Mouse (Mus musculus) Muller cell, postnatal 12 days (primary cell): Measurements from ENCODE around the gene Wwc2.

Experiments used
- DNase-seq: peaks from one replicate; pipeline ENCODE4 v3.0.0-alpha.2; 2015; ENCODE audit errors: inconsistent ontology term

Gene Wwc2

DNA sequence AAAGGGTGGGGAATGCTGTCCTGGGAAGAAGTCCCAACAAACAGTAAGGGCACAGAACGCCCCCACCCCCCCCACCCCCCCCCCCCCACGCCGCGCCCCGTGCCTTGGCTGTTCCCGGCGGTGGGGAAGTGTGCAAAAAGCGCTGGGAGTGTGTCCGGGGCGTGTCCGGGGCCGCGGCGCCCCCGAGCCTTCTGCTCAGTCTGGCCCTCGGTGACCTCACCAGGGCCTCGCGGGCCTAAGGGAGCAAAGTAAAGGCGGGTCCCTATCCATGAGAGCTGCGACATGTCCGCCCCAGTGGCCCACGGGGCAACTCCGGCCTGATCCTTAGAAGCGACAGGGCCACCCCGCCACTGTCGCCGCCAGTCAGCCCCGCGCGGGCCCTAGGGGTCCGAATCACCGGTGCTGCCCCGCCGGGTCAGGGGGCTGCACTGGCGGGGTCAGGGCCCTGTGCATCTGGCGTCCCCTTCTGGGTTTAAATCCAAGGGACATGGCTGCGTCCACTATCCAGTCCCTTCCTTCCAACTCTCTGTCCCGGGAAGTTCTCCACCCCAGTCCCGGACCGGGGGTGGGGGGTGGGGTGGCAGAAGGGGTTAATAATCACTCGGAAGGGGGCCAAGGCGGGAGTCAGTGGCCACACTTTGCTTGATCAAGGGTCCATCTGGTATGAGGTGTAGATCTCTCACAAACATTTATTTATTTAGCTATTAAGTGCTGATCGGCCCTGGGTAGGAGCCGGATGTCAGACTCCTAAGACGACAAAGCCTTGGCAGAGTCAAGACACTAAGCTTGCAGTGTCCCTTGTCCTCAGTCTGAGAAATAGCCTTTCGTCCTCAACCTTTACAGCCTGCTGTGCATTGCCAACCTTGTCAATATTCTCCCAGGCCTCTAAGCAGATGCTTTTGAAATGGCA, at the start of gene Wwc2:
Wwc2 (minus strand) TSS at position 14 of the 910 bp plus-strand sequence.
- DNase-seq, result peak; percentile 86

GRCm38 (mm10) chr8:48038261-48038934, 47.7 kb upstream of the Wwc2 start:
- DNase-seq, result no peak

DNA sequence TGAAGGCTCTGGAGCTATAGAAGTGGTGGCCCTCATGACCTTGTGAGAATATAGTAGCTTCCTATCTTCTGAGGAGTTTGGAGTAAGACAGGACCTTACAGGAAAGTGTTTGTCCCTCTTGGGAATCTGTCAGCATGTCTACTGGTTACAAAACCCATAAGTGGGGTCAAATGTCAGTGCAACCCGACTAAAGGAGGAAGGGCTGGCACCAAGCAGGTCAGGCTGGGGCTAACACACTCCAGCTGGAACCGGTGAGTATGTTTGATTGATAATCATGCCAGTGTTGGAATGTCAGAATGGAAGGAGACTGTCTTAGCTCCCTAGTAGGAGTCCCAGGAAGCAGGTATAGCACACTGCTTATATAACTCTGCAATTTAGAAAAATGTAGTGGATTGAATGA, 41.3 kb upstream of the Wwc2 start:
- no peak for DNase-seq

DNA sequence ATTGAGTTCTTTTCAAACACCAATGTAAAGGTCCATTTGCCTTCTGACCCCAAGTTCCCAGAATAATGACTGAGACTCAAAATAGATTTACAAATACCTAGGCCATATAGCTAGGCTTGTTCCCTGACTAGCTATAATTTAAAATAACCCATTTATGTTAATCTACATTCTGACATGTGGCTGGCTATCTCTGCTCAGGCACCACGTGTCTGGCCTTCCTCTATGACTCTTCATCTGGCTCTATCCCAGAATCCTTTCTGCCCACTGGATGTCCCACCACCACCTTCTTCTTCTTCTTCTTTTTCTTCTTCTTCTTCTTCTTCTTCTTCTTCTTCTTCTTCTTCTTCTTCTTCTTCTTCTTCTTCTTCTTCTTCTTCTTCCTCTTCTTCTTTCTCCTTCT, 39.9 kb upstream of the Wwc2 start:
- no peak for DNase-seq

DNA sequence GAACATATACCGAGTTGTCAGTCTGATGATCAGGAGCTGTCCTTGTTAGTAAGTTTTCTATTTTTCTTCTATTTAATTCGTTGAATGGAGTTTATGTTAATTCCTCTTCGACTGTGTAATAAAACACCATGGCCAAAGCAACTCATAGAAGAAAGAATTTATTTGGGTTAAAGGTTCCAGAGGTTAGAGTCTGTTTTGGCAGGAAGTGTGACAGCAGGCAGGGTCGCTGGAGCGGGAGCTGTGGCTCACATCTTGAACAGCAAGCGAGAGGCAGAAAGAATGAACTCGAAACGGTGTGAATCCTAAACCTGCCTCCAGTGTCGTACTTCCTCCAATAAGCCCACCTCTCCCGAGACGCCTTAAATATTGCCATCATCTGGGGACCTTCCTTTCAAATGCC, 36.1 kb upstream of the Wwc2 start:
- DNase-seq, result peak; percentile 2

DNA sequence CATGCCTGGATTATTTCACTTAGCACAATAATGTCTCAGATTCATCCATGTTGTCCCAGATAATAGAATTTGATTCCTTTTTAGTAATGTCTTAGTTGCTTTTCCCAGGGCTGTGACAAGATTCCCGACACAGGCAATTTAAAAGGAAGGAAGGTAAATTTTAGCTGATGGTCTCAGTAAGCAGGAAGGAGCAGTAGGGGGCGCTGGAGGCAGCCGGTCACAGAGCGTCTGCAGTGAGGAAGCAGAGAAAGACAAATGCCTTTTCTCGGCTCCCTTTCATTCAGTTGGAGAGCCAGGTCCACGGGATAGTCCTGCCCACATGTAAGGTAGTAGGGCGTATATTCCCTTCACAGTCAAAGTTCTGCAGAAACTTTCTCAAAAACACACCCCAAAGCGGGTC, 32.5 kb upstream of the Wwc2 start:
- DNase-seq, result no peak

- DNase-seq, result no peak
Measured at GRCm38 (mm10) chr8:48019737-48020136, 29.0 kb upstream of the Wwc2 start.

GRCm38 (mm10) chr8:48016538-48016937, 25.8 kb upstream of the Wwc2 start:
- DNase-seq, result peak; percentile 56

GRCm38 (mm10) chr8:48014386-48014785, 23.7 kb upstream of the Wwc2 start:
- DNase-seq, result no peak

DNA sequence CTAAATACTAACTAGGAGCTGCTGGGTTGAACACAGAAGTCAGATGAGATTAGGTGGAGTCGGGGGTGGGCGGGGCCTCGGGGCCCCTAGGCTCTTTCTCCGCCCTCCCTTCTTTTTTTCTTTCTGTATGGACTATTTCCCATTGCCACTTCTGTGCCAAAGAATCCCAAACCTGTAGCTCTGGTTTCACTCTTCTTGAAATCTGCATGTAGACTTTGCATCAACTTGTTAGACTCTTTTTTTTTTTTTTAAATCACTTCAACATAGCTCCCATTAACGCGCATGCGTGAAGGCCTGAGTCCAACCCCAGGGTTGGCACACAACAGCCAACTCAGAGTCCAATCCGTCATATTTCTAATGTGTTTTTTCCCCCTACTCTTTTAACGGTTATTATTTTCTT, 22.6 kb upstream of the Wwc2 start:
- no peak for DNase-seq

DNA sequence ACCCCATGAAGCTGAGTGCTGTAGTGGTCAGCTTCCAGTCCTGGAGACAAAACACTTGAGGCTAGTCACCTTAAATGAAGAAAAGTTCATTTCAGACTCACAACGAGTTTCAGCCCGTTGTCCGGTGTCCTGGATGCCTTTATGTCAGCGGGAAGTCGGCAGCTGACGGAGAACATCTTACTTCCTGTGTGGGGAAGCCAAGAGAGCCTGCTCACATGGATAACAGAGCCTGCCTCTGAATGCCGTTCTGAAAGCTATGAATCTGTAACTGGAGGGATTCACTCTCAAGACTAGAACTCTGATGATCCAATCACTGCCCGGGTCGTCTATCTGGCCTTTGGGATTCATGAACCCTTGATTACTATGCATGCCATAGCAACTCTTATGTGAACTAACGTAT, 21.1 kb upstream of the Wwc2 start:
- no peak for DNase-seq

- no peak for DNase-seq
Measured at GRCm38 (mm10) chr8:48010977-48011376, 20.3 kb upstream of the Wwc2 start.

GRCm38 (mm10) chr8:48009399-48009798, 18.7 kb upstream of the Wwc2 start:
- DNase-seq, result no peak

DNA sequence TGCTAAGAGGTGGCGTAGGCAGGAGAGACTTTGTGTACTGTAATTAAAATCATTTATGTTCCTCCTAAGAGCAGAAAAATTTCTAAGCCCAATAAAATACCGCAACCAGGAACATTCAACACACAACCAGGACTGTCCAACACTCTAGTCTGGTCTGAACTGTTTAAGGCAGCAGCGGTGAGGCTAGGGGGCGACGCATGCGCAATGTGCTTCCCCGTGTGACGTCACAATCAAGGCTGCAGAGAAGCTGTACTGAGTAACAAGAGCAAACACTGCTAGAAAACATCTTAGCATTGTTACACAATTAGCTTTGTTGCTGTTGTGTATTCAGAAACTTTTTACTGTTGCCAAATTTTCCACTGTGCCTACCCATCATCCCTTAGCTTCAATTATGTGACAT, 18.2 kb upstream of the Wwc2 start:
- DNase-seq, result no peak

DNA sequence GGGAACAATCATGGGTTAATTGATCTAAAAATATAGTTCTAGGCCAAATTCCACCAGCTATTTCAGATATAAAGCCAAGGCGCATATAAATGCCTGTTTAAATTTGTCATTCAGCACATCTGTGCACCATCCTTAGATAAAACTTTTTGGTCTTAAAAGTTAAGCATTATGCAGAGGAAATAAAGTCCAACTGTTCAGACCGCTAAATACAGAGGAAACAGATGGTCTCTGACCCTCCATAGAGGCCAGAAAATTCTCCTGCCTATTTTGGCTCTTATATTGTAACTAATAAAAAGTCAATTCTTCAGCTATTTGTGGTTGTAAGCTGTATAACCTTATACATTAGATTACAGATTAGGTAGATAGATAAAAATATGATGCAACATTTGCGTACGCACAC, 16.1 kb upstream of the Wwc2 start:
- no peak for DNase-seq

DNA sequence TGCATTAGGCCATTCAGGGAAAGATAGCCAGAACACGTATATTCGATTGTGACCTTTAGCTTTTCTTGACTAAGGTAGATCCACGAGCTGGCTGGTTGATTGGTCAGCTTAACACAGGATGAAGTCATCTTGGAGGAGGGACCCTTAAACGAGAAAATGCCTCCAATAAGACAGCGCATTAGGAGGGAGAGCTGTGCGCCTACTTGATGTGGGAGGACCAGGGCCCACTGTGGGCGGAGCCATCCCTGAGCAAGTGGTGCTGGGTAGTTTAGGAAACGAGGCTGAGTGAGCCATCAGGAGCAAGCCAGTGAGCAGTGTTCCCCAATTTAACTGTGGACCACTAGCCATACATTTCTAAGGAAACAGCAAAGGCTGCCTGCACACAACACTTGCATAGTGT, 11.8 kb upstream of the Wwc2 start:
- DNase-seq, result no peak

- DNase-seq, result no peak
Measured at GRCm38 (mm10) chr8:48001395-48001794, 10.7 kb upstream of the Wwc2 start.

- no peak for DNase-seq
Measured at GRCm38 (mm10) chr8:47996712-47997111, 6.0 kb upstream of the Wwc2 start.

GRCm38 (mm10) chr8:47996126-47996525, 5.4 kb upstream of the Wwc2 start:
- no peak for DNase-seq

- no peak for DNase-seq
Measured at GRCm38 (mm10) chr8:47995391-47995790, 4.7 kb upstream of the Wwc2 start.

GRCm38 (mm10) chr8:47994618-47995274, 4.0 kb upstream of the Wwc2 start:
- no peak for DNase-seq

- DNase-seq, result peak; percentile 99
Measured at GRCm38 (mm10) chr8:47990386-47990772, 345 bp downstream of the Wwc2 start.
